Mouse (Mus musculus) NIH3T3 (cell line): Measurements from ENCODE around the gene Cxcr4.

ENCODE experiments used
- DNase-seq: peaks from one replicate; pipeline ENCODE4 v3.0.0-alpha.2; 2012; ENCODE audit warnings: low read depth

Gene Cxcr4

DNA sequence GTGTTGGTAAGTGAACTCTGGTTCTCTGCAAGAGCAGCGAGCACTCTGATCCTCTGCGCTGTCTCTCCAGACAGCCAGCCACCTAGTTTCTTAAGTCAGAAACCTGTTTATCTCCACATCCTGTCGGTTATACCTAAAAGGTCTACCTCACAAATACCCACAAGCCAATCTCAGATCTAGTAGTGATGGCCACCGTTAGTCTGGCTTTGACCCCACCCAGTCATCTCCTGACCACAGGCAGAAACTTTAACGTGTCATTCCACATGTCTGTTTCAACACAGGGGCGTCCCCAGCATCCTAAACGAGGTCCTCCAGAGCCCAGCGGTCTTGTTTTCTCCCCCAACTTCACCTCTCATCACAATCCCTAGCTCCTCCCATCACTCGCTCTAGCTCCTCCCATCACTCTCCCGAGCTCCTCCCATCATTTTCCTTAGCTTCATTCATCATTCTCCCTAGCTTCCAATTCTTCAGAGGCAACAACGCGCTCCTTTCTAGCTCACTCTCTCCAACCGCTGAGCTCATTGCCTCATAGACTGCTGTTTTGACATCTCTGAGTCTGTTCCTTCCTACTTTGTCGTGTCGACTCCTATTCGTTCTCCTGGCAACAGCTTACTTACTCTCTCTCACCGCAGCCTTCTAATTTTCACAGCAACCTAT, 22.0 kb downstream of the Cxcr4 start:
- no peak for DNase-seq

- DNase-seq = no peak
These were observed 24.6 kb downstream of the Cxcr4 start for GRCm38 (mm10) chr1:128567224-128568197.

- DNase-seq = no peak
These were observed 28.2 kb downstream of the Cxcr4 start for GRCm38 (mm10) chr1:128563905-128564304.

DNA sequence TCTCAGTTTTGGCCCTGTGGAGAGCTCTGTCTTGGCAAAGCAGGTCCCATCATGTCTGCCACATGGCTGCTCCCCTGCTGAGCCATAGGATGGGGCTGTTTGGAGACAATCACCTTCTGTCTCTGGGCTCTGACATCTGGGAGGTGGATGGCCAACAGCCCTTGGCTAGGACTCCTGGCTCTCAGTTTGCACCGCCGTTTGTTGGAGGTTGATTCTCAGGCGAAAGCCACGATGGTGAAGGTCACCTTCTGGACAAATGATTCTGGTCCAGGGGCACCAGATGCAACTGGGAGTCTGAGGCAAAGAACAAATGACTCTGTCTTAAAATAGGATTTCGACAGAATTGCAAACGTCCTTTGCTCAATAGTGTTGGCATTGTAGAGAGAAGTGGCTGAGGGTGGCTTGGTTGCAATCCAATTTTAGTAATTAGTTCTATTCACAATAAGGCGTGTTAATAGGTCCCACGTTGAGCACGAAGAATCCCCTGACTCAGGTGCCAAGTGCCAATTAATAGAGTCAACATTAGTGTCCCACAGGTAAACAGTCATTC, 30.7 kb downstream of the Cxcr4 start:
- DNase-seq = no peak

DNA sequence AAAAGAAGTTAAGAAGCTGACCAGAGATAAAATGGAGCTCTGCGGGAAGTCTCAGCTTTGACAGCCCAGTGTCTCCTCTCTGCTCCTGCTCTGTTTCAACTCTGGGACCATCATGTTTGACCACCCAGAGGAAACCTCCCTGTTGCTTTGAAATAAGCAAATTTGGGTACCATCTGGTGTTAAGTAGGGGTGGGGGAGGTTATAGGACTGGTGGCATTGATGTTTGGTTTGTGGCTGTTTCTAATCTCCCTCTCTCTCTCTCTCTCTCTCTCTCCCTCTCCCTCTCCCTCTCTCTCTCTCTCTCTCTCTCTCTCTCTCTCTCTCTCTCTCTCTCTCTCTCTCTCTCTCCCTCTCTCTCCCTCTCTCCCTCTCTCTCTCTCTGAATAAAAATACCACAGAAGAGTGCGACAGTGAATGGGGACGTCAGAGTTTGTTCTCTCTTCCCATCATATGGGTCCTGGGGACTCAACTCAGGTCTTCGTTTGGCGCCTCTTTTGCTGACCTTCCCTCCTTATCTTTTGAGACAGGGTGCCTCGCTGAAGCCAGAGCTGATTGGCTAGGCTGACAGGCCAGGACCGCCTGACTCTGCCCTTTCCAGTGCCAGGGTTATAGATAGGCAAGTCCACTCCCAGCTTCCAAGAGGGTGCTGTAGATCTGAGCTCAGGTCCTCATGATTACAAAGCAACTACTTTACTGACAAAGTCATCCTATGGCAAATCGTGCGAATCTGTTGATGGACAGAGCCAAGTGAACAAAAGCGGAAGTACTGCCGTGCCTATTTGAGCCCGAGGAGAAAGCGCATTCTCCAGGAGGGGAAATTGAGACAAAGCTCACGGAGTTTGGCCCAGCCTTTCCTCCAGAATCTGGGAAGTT, 31.4 kb downstream of the Cxcr4 start:
- no peak for DNase-seq

GRCm38 (mm10) chr1:128557953-128558352, 34.1 kb downstream of the Cxcr4 start:
- DNase-seq = peak; percentile 19

DNA sequence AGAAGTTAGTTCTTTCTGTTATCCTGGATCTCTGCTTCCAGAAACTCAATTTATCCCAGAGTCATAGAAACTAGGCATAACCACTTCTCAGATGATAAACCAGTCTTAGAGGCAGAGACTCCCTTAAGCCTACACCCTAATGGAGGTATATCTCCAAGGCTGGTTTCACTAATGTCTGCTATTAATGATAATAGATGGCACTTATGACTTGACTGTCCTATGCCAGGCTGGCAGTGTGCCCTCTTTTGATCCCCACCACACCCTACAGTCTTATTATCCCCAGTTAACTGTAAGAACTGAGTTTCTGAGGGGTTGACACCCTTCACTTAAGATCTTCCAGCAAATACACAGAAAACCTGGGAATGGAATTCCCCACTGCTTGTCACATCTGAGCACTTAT, 39.5 kb downstream of the Cxcr4 start:
- DNase-seq = no peak

DNA sequence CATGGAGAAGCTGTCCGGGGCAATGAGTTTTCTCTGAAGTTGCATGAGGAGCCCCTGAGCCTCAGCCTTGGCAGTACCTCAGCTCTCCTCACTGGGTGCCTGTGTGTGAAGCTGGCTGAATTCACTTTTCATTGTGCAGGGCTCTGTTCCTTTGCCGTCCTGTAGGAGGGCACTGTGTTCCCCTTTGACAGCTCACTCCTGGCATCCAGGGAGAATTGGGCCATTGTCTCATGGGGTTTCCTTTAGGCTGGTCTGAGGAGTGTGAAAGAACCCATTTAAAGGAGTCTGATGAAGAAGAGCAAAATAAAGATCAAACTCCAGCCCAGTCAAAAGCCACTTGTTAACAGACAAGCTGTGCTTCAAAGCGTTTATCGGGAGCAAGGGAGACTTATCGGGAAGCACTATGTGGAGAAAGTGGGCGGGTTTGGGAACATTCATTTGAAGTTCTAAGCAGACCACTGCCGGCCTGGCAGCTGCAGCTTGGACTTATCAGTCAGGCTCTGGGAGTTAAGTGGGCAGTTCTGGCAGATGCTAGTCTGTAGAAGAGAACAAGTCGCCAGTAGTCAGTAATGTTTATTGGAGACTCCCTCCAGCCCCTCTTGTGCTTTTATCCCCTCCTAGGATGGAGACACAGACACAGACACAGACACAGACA, 40.2 kb downstream of the Cxcr4 start:
- DNase-seq = no peak

GRCm38 (mm10) chr1:128549442-128549841, 42.7 kb downstream of the Cxcr4 start:
- DNase-seq = no peak

DNA sequence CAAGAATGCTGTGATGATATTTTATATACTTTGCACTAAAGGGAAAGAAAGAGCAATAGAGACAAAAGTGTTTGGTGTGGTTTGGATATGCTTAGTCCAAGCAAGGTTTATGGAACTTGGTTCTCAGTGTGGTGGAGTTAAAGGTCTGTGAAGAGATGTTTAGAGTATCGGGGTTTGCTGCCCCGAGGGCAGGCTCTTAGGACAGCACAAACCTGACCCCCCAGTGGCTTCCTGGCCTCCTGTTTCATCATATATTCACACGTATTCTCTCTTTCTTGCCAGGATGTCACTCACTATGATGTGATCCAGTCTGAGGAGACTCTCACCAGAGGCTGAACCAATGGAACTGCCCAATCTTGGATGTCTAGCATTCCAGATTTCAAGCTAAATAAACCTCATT, 43.1 kb downstream of the Cxcr4 start:
- no peak for DNase-seq

- DNase-seq = no peak
These were observed 43.7 kb downstream of the Cxcr4 start for GRCm38 (mm10) chr1:128548220-128548998.

DNA sequence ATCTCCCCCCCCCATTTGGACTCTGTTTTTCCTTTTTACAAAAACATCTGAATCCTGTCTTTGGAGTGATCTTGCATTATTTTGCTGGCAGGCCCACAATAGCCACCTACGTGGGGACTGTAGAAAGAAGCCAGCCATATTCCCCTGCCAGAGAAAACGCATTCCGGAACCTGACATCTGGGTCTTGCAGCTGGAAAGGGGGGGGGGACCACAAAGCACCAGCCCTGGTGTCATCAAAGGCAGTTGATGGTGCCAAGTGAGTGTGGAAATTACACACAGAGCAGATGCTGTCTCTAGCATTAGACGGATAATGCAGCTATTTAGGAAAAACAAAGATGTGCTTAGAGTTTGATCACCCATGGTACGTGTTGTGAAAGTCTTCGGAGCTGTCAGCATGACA, 46.4 kb downstream of the Cxcr4 start:
- no peak for DNase-seq

GRCm38 (mm10) chr1:128543137-128543536, 49.0 kb downstream of the Cxcr4 start:
- no peak for DNase-seq

DNA sequence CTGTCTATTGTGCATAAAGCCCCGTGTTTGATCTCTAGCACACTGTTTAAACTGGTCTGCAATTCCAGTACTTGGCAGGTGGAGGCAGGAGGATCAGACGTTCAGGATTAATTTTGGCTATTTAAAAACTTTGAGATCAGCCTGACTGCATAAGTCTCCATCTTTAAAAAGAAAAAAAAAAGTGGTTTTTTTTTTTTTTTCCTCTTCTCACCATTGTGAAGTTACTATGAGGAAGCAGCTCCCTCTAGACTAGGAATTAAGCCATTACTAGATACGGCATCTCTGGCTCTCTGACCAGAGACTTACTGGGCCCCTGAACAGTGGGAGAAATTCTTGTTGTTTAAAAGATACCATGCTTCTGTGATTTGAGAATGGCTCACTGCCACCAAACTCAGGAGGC, 49.5 kb downstream of the Cxcr4 start:
- DNase-seq = no peak

DNA sequence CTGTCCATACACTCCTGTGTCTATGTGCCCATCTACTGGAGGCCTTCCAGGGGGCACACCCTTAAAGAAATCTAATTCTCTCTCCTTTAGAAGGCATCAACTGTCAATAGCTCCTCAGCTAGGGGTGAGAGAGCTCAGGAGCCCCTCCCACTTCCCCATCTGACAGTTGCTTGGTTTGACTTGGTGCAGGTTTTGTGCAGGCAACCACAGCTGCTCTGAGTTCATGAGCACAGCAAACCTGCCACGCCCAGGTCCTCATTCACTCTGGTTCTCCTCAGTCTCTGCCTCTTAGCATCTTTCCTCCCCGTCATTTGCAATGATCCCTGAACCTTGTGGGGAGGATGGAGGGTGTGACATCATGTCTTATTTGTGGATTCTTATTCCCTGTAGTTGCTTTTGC, 51.9 kb downstream of the Cxcr4 start:
- DNase-seq = no peak

DNA sequence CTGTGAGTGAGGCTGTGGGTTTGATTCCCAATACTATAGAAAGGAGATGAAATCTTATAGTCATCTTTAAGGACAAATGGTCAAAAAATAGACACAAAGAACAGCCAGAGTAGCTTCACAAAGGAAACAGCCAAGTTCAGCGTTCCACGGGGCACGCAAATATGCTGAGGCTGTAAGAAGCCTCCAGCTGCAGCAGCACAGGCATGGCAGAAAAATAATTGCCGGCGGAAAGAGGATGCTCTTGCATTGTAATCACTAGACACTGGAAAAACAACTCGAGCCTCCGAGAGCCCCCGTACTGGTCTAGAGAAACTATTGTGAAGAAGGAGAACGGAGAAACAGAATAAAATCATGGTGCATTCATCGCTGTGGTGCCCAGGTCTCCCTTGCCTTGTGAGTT, 52.5 kb downstream of the Cxcr4 start:
- DNase-seq = no peak
